Mouse (Mus musculus): ENCODE measurements at regions not wholly inside any gene's neighbourhood (a gene's known extent, or its start where the extent isn't known, plus 50 kb on each side); places are given as distances from the start of the nearest gene placed in this dataset.

DNA sequence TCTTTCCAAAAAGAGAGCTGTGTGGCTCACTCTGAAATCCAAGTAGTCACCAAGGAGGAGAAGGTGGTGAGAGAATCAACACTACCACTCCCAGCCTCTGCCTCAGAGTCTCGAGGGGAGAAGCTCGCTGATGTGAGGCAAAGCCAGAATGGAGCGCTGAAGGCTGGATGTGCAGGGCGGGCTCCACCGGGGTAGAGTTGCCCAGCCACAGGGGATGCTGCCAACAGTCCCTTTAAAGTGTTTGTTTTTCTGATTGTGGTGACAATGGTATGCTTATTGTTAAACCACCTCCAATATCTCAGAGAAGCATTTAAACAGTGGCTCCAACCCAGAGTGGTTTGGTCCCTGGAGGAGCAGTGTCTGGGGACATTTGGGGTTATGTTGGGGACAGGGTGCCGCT lies 110.7 kb upstream of the Ptpn1 start:
- no peak for DNase-seq (ENCODE audit: low spot score in 2 of 2)

DNA sequence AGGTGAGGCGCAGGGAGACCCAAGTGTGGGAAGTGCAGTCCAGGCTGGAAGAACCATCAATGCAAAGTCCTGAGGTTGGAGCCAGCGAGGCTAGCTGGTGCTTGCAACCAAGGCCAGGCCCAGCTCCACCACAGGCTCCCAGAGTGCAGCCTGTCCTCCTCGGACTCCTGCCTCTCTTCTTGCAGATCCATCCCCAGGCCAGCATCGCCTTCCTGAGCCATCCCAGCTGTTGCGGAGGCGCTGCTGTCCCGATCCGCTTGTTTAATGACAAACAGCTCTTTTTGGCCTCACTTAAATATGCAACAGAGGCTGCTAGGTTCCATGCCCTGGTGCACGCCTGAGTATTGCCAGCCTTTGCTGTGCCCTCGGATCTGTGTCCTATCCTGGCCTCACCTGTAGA lies 113.1 kb upstream of the Ptpn1 start:
- DNase-seq (ENCODE audit: low spot score in 2 of 2) = no peak

DNA sequence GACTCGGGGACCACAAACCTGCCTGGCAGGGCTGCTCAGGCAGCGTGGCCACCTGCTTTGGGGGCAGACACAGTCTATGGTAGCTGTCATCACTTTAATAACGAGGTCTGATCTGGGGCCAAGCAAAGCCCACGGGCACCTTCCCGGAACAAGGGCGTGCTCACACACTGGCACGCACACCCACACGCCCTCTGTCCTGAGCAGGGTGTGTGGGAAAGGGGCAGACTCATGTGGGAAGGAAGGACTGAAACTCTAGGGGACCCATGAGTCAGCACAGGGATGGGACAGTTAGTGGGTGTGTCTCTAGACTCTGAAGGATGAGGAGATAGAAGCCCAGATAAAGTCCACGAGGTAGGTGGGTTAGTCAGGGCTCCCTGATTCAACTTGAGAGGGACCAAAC lies 114.8 kb upstream of the Ptpn1 start:
- no peak for DNase-seq (ENCODE audit: low spot score in 2 of 2)

DNA sequence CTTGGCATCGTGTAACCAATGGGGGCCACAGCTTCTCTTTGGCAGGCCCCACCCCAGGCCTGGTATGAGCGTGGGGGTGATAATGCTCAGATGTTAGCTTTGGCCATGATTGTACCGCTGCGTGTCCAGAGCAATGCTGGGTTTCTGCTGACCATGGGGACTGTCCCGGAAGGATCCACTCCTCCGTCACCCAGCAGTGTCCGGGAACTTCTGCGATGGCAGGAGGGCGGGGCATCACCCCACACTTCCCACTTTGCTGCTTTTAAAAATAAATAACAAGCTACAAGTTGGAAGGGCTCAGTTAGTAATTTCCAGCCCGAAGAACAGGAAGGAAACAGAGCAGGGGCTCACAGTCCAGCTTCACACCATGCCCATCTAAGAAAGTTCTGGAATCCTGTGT lies 116.7 kb upstream of the Ptpn1 start:
- no peak for DNase-seq (ENCODE audit: low spot score in 2 of 2)

DNA sequence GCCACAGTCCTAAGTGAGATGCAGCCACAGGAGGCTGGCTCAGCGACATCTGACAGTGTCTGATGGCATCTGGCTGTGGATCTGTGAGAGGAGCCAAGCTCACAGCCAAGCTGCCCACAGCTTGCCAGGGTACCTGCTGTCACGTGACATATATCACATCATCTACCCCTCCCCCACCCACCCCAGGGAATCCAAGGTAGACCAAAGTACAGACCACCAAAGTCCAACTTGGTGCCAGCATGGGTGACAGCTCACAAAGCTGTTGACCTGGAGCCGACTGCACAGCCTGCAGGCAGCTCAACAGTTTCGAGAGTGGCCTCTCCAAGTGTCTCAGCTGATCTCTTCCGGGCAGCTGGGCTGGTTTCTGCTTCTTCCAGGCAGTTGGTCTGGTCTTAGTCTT lies 119.6 kb upstream of the Tmem189 start:
- DNase-seq (ENCODE audit: low spot score in 2 of 2) = no peak

DNA sequence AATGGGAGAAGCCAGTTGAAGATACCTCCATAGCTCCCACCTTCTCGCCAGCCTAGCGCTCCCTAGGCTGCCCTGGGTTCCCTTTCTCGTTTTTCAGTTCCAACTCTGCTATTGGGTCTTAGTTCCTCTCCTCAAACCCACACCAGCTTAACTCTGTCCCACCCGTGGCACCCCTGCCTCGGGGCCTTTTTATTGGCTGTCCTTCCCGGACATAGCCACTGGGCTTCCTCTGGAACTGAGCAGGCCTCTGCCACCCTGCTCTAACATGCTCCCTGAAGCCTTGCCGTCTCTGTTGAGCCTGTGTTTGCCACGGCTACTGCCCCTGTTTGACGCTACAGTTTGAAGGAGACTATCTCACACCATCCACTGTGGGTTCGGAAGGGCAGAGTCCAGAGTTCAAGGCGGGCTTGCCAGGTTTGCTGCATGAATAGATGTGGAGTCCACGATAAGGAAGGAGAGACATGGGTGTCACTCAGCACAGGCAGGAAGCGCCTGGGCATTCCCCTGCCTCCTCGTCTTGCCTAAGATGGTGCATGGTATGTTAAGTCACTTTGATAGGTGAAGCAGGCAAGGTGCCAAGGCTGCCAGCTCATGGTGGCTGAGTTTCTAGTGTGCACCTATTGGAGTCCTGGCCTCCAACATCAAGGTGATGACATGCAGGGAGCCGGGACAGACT lies 116.1 kb upstream of the Tmem189 start:
- DNase-seq (ENCODE audit: low spot score in 2 of 2) = no peak

DNA sequence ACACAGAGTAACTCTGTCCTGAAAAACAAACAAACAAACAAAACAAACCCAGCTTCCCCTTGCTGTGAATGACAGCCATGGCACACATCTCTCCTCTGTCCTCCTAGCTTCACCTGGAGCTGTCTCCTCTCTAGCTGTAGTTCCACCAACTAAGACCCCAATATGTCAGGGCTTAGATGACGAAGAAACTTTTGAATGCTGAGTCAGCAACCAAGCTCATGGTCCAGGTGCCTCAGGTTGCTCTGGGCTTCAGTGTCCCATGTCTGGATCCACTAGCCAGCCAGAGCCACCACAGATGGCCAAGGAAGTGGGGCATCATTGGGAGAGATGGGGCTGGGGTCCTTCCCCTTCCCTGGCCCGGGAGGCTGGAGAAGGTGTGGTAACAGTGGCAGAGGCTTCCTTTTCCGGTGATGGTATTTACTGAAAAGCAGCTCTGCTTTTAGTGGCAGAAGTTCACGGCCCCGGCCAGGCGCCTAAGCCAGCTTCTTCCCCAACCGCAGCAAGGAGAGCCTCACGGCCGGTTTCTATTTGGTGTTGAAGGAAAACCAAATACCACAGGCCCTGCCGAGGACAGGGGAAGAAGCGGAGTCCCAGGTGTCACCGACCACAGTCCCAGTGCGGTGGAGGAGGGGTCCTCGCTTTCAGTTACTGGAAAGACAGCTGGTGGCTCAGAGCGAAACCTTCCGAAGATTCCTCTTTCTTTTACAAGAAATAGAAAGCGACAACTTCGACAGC lies 115.0 kb upstream of the Tmem189 start:
- DNase-seq (ENCODE audit: low spot score in 2 of 2) = no peak

DNA sequence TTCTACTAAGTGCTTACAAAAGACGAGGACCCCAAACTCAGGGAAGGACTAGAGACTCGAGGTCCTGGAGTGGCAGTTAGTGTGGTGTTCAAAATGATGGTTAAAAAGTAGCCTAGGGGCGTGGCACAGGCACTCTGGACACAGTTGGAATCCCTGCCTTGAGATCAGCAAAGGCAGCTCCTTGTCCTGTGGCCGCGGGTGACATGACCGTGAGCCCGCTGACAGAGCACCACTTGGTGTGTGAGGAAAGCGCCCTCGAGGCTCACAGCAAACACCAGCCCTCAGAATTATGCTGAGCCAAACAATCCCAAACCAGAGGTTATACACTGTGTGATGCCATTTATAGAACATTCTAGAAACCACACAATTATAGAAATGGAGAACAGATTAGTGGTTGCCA lies 112.9 kb upstream of the Tmem189 start:
- DNase-seq (ENCODE audit: low spot score in 2 of 2) = no peak

DNA sequence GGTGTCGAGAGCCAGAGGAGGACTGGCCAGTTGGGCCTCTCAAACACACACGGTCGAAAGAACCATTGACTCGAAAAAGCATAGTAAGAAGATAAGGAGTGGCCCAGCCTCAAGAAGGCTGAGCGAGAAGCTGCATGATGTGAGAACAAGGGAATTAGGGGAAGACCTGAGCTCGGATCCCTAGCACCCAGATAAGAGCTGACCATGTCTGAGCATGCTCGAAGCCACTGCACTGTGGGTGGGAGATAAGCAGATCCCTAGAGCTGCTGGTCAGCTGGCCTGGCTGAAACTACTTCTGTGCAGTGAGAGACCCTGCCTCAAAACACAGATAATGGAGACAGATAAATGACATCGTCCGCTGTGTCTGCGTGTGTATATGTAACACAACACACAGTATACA lies 111.8 kb upstream of the Tmem189 start:
- DNase-seq (ENCODE audit: low spot score in 2 of 2) = no peak

DNA sequence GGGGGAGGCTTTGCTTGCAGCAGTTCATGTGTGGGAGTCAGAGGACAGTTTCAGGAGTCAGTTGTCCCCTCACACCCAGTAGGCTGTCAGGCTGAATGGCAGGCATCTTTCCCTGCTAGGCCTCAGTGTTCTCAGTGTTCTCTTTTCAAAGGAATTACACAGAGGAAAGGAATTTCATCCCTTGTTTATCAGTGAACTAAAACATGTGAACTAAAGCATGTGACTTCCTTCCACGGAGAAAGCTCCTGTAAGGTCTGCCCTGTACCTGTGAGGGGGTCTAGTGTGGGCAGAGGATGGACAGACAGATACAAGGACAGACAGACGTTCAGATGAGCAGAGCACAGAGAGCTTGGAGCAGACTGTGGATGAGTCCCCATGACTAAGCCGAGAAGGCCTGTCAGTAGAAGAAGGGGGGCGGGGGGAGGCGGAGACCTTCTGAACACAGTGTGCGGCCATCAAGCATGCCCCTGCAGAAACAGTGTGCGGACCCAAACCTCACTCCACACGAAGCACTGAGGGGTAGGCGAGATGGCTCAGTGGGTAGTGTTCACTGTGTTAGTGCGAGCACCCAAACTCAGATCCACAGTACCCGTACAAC lies 111.1 kb upstream of the Tmem189 start:
- DNase-seq (ENCODE audit: low spot score in 2 of 2) = no peak

DNA sequence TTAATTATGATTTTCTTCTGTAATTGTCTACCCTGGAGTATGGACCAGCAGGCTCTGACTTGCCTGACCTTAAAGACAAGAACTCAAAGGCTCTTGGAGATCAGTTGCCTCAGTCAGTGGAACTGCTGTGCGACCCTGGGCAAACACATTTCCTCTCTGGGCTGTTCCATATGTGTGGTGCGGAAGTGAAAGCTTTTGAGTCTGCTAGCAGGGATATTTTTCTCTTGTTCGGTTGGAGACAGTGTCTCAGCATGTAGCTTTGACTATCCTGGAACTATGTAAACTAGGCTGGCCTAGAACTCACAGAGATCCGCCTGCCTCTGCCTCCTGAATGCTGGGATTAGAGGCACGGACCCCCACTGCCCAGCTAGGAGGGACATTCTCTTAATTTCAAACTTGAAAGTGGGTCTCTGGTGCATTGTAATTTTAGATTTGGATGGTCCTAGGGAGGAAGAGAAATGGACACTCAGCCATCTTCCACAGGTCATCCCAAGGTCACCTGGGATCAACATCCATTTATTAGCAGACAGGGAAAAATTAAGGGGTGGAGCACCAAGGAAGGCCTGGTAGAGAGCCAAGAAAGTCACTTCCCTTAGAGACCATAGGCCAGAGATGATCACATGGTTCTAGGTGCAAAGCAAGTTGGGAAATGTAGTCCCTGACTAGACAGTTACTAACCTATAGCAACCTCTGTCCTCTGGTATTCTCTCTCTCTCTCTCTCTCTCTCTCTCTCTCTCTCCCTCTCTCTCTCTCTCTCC lies 110.2 kb upstream of the Tmem189 start:
- DNase-seq (ENCODE audit: low spot score in 2 of 2) = peak in 1 of 2 experiments; percentile 19

DNA sequence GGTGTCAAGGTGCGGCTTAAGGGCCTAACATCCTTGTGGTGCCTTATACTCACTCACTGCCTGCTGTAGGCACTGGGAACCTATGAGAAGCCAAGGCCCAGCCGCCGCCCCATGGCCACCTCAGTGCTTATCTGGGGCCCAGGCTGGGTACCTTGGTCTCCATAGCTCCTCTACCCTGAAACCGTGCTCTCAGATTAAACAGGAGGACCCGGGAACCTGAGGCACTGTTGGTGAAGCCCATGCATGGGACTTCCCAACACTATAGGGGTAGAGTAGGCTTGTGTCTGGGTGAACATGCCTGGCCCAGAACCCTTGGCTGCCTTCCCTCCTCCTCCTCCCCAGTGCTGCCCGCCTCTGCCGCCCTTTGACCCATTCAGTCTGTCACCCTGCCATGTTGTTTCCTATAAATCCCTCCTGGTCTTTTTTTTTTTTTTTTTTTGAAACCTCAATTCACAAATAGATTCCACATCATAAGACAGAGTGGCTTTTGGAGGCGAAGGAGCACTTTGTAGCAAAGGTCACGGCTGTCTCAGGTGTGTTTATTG lies 109.4 kb upstream of the Tmem189 start:
- DNase-seq (ENCODE audit: low spot score in 2 of 2) = no peak

DNA sequence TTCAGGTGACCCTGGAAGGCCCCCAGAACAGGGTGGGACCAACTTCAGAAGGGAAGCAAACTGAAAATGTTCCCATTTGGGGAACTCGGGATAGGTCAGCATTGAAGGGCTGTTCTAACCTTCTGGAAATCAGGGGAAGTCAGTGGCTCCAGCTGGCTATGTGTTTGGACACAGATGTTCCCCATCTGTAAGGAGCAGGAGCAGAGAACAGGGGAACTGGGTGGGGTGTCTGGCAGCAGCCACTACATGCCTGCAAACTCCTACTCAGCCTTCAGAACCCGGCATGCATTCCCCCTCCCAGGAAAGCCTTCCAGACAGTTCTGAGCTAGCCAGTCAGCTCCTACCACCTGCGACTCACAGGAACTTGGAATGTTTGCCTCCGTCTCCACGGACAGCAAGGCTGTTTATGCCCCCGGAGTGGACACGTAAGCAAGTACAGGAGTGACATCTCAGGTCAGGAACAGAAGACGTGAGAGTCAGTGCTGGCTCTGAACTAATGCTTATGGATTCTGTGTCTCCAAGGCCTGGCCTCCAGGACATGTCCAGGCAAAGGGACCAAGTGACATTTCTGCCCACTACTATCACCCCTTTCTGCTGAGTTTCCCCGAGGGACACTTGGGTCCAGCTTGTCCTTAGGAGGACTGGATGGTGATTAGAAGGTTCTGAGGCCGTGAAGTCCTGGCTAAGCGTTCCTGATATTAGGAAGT lies 108.6 kb upstream of the Tmem189 start:
- no peak for DNase-seq (ENCODE audit: low spot score in 2 of 2)

DNA sequence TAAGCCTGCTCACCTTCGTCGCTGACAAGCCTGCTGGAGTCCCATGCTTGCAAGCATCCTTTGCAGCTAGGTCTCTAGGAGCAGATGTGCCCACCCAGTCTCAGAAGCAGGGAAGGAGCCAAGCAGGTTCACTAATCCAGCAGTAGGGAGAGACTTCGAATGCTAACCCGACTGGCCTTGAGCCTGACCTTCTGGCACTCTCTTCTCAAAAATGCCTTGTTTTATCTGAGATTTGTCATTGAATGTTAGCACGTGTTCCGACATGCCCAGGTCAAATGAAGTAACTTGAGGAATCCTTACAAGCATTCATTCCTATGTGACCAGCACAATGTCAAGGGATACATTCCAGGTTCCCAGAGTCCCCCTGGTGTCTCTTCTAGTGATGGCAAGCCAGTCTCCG lies 105.9 kb upstream of the Tmem189 start:
- no peak for DNase-seq (ENCODE audit: low spot score in 2 of 2)

DNA sequence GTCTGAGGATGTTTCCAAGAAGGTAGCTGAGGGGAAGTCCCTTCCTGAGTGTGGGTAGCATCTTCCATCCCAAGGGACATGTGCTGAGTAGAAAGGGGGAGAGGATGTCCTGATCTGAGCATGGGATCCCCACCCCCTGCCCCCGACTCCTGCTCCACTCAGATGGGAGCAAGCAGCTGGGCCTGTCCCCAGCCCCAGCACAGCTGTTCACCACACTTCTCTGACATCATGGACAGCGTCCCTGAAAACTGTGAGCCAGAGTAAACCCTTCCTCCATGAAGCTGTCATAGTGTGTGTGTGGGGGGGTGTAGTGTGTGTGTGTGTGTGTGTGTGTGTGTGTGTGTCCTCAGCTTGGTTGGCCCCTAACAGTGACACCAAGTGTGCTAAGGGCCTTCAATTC lies 104.3 kb upstream of the Tmem189 start:
- DNase-seq (ENCODE audit: low spot score in 2 of 2) = no peak

DNA sequence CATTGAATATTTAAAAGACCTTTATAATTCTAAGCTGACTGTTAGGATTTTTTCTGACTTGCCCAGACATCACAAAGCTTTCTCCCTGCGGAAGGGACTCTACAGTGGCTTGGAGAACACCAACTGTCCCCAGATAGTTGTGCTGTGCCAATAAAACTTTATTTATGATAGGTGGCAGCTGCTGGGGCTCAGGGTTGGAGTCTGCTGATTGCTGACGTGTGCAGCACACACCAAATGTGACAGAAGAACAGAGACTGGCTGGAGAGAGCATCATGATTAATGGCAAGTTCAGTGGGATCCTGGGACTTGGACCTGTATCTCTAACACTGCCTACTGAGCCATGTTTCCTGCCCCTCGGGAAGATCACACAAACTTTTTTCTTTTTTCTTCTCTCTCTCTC lies 103.1 kb upstream of the Tmem189 start:
- no peak for DNase-seq (ENCODE audit: low spot score in 2 of 2)

DNA sequence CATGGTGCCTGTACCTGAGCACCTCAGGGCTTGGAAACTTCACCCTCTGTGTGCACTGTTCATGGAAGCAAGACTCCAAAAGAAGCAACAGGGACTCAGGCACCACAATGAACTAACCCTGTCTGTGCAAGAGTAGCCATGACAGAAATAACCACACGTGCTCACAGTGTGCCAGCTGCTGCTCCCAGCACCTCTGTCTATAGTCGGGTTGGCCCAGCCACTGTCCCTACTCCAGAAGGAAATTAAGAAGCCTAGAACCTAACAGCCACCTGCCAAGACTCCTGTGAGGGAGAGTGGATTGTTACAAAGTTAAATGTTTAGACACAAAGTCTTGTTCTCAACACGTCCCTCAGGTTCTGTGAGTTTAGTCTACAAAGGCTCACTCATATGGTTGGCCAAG lies 102.7 kb upstream of the Tmem189 start:
- DNase-seq (ENCODE audit: low spot score in 2 of 2) = no peak

DNA sequence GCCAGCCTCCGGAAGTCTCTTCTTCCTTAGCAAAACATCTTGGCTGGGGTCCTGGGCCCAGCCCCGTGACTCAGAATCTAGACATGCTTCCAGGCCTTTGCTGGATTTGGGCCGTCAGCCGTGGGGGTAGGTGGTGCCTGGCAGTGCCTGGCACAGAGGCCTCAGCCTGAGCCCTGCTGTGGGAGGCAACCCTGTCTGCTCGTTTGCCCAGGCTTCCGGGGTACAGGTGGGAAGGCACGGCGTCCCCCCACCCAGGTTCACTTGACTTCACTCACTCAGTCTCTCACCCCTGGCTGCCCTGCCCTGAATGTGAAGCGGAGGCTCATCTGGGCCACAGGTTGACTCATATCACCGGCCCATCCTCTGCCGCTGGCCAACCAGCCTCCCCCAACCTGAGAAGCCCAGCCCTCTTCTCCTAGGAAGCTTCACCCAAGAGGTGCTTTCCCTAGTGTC lies 99.9 kb upstream of the Tmem189 start:
- peak; percentile 21 to 27 for DNase-seq (ENCODE audit: low spot score in 2 of 2)

DNA sequence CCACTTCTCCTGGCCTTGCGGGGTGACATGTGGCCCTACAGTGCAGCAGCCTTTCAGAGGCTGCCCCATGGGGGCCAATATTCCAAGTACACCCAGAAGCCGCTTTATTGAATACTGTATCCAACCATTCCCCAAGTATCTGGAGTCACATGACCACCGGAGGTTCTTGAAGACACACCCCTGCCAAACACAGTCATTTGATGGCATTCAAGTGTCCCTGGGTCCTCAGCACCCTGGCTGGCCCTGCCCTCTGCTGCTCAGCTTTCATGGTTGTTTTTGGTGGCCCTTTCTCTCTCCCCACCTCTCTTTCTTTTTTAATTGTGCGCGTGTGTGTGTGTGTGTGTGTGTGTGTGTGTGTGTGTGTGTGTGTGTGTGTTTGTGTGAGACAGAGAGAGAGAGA lies 97.3 kb upstream of the Tmem189 start:
- no peak for DNase-seq (ENCODE audit: low spot score in 2 of 2)

DNA sequence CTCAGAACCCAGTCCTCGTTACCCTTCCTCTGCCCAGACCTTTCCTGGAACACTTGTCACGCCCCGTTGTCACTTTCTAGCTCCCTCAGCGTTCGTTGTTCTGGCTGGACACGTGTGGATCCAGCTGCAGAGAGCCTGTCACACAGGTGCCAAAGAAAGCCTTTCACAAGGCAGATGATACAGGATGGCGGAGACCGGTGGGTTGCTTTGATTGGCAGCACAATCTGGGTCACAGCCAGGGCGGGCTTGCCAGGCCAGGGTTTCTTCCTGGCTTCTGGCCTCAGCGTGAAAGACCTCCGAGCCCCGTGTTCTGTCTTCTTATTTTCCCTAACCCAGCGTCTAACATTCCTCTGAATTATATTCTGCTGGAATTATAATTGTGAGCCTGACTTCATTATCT lies 94.7 kb upstream of the Tmem189 start:
- no peak for DNase-seq (ENCODE audit: low spot score in 2 of 2)

DNA sequence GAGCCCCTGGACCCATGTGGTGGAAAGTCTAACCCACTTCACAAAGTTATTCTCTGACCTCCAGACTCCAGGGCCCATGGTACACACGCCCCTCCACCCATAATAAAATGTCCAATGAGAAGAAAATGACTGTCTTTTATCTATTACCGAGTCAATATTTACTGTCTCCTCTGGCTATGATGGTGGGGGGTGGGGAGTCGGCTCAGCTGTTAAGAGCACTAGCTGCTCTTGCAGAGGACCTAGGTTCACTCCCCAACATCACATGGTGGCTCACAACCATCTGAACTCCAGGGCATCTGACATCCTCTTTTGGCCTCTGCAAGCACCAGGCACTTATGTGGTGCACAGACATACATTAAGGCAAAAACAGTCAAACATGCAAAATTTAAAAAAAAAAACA lies 93.8 kb upstream of the Tmem189 start:
- no peak for DNase-seq (ENCODE audit: low spot score in 2 of 2)
